Mouse (Mus musculus) brain, embryonic 14.5 days (tissue): ENCODE results near the gene Ccnj. TPM values are rescaled to one million over a fixed set of nuclear protein-coding genes. Genes with fewer than 3 reads are reported as not detected.

Experiments used
- DNase-seq: peaks from one replicate; pipeline ENCODE4 v3.0.0-alpha.2; 2011; ENCODE audit warnings: low read depth
- CTCF ChIP-seq: fragments of 200-500 bp; IDR thresholded peaks from 2 replicates; pipeline ENCODE4 v1.5.1; 2012; ENCODE audit warnings: inconsistent platforms, mild to moderate bottlenecking, moderate library complexity, borderline replicate concordance; ENCODE audit not compliant: insufficient read depth, insufficient read length; ENCODE audit errors: extremely low read depth
- POLR2A ChIP-seq: fragments of 200-500 bp; IDR thresholded peaks from 2 replicates; pipeline ENCODE4 v1.6.1; 2012; ENCODE audit warnings: mild to moderate bottlenecking, inconsistent platforms, borderline replicate concordance; ENCODE audit not compliant: poor library complexity, insufficient read depth, insufficient read length, severe bottlenecking; ENCODE audit errors: extremely low read depth
- polyA plus RNA-seq: library from polyadenylated mRNA; depleted of rRNA; stranded (reverse); fragments of >200 nt; gene quantifications from 2 replicates; pipeline ENCODE4 v1.2.3, GENCODE M21; 2012

Ccnj gene
- polyA plus RNA-seq, 1 experiment = 24.4 TPM

- no peak for TF ChIP-seq POLR2A
- TF ChIP-seq CTCF = no peak
- DNase-seq = peak; percentile 72
Measured at GRCm38 (mm10) chr19:40831416-40832201, 530 bp downstream of the Ccnj start.

- TF ChIP-seq POLR2A (no peak), CTCF (no peak)
- DNase-seq = no peak
Measured at GRCm38 (mm10) chr19:40832361-40832760, 1.3 kb downstream of the Ccnj start.

- no peak for DNase-seq
- TF ChIP-seq CTCF (no peak), POLR2A (no peak)
Measured at GRCm38 (mm10) chr19:40834436-40834835, 3.4 kb downstream of the Ccnj start.

GRCm38 (mm10) chr19:40838205-40838604 lies 7.1 kb downstream of the Ccnj start:
- TF ChIP-seq CTCF = no peak
- TF ChIP-seq POLR2A = no peak
- DNase-seq = no peak

GRCm38 (mm10) chr19:40840303-40840702 lies 9.2 kb downstream of the Ccnj start:
- no peak for DNase-seq
- TF ChIP-seq CTCF = no peak

GRCm38 (mm10) chr19:40841083-40841482 lies 10.0 kb downstream of the Ccnj start:
- TF ChIP-seq CTCF (no peak), POLR2A (no peak)
- DNase-seq = no peak

- TF ChIP-seq POLR2A (no peak), CTCF (no peak)
- DNase-seq = no peak
Measured at GRCm38 (mm10) chr19:40841593-40841992, 10.5 kb downstream of the Ccnj start.

GRCm38 (mm10) chr19:40844731-40845130 lies 13.7 kb downstream of the Ccnj start:
- no peak for DNase-seq
- TF ChIP-seq CTCF = no peak
- TF ChIP-seq POLR2A = no peak

GRCm38 (mm10) chr19:40849391-40849790 lies 18.3 kb downstream of the Ccnj start:
- no peak for DNase-seq
- no peak for TF ChIP-seq CTCF
- no peak for TF ChIP-seq POLR2A

GRCm38 (mm10) chr19:40859555-40859954 lies 28.5 kb downstream of the Ccnj start:
- TF ChIP-seq POLR2A = no peak
- TF ChIP-seq CTCF = no peak
- DNase-seq = peak; percentile 62

- no peak for DNase-seq
- TF ChIP-seq POLR2A (no peak), CTCF (no peak)
Measured at GRCm38 (mm10) chr19:40868284-40868683, 37.2 kb downstream of the Ccnj start.

- no peak for DNase-seq
- TF ChIP-seq CTCF (no peak), POLR2A (no peak)
Measured at GRCm38 (mm10) chr19:40869425-40870105, 38.5 kb downstream of the Ccnj start.
